In the genomic region with DNA sequence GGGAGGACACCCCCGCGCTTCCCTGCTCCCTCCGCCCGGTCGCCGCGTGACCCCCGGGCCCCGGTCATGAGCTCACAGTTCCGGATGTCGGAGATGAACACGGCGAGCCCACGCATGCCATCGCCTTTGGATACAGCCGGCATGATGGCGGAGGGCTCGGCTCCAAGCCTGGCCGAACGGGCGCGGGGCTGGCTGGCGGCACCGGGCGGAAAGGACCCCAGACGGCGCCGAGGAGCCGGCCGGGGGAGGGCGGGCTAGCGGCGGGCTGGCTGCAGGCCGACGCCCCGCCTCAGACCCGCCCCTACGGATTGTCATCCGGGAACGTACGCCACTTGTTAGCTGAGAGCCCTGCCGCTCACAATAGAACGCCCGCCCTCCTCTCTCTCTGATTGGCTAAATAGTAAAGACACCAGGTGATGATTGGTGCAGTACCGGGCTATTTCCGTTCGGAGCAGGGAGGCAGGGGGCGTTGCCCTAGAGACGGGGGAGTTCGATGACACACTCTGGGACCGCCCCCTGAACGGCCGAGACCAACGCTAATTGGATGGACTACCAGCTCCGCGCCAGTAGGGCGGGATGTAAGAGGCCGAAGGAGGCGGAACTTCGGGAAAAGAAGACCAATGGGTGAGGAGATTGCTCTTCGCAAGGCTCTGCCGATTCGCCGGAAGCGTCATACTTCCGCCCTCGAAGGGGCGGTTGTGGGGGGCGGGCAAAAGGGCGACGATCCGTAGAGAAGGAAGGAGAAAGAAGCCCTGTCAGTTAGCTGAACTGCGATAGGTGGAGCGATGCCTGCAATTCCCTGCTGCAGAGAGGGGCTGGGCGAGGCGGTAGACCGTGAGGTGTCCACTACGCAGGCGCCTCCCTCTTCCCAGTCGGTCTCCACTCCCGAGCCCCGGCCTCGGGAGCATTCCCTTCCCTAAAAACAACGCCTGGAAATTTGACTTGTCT, we compare ENCODE assay signal across 7 mouse cellular contexts. TPM values are rescaled to one million over a fixed set of nuclear protein-coding genes. Genes with fewer than 3 reads are reported as not detected.
DNase-seq lines count a peak whose midpoint lies in the region; ATAC-seq lines count a peak whose summit lies in the region.

Gene Ap2a1, minus strand, starts transcription at position 293 of the 948 bp plus-strand sequence.

- H3K4me1 ChIP-seq in embryonic facial prominence, embryonic 12.5 days = peaks cover 20% of the 10 kb centered on the region
- peaks cover 11% of the 10 kb centered on the region; the same call in 1 of the 2 replicates for H3K4me1 ChIP-seq in limb, embryonic 11.5 days (ENCODE audit: control insufficient read depth, insufficient read depth, low read length)
- peaks cover 19% of the 10 kb centered on the region for H3K4me1 ChIP-seq in midbrain, embryonic 14.5 days (ENCODE audit: control insufficient read depth, insufficient read depth, low read length)

- ATAC-seq in embryonic facial prominence, embryonic 12.5 days (ENCODE audit: insufficient number of reproducible peaks, insufficient read depth, low FRiP score, low TSS enrichment) = peak; percentile 100
- peak; percentile 100 for ATAC-seq in limb, embryonic 11.5 days (ENCODE audit: insufficient number of reproducible peaks, low FRiP score, low TSS enrichment, low read depth)
- peak; percentile 99 for ATAC-seq in midbrain, embryonic 14.5 days (ENCODE audit: low FRiP score, low TSS enrichment)

- H3K36me3 ChIP-seq in embryonic facial prominence, embryonic 12.5 days = peaks cover 13% of the 10 kb centered on the region
- peaks cover 2% of the 10 kb centered on the region; the same call in 1 of the 2 replicates for H3K36me3 ChIP-seq in limb, embryonic 11.5 days (ENCODE audit: control insufficient read depth, insufficient read depth, low read length)
- H3K36me3 ChIP-seq in midbrain, embryonic 14.5 days (ENCODE audit: control insufficient read depth, insufficient read depth, low read length) = peaks cover 13% of the 10 kb centered on the region

- peak within 1 kb of the TSS; percentile 97 for H3K4me3 ChIP-seq in embryonic facial prominence, embryonic 12.5 days
- H3K4me3 ChIP-seq in limb, embryonic 11.5 days (ENCODE audit: low read depth, low read length) = peak within 1 kb of the TSS; percentile 97
- H3K4me3 ChIP-seq in midbrain, embryonic 14.5 days (replicated peaks; ENCODE audit: low read depth, low read length) = peak within 1 kb of the TSS; percentile 99

- peak within 1 kb of the TSS; percentile 90 for H3K9ac ChIP-seq in embryonic facial prominence, embryonic 12.5 days
- peak within 1 kb of the TSS; percentile 88 for H3K9ac ChIP-seq in limb, embryonic 11.5 days (ENCODE audit: low read length)
- H3K9ac ChIP-seq in midbrain, embryonic 14.5 days (replicated peaks; ENCODE audit: low read length) = peak within 1 kb of the TSS; percentile 92

- WGBS in embryonic facial prominence, embryonic 12.5 days = 1% methylated on average over 84 of the region's 84 CpGs
- under 1% methylated on average over 84 of the region's 84 CpGs for WGBS in limb, embryonic 11.5 days
- under 1% methylated on average over 81 of the region's 84 CpGs for WGBS in midbrain, embryonic 14.5 days

- no peaks in the 10 kb centered on the region for H3K27me3 ChIP-seq in embryonic facial prominence, embryonic 12.5 days
- no peaks in the 10 kb centered on the region for H3K27me3 ChIP-seq in limb, embryonic 11.5 days (ENCODE audit: control insufficient read depth, insufficient read depth, low read length)
- H3K27me3 ChIP-seq in midbrain, embryonic 14.5 days (ENCODE audit: control insufficient read depth, insufficient read depth, low read length) = no peaks in the 10 kb centered on the region

- no peaks in the 10 kb centered on the region for H3K9me3 ChIP-seq in embryonic facial prominence, embryonic 12.5 days
- H3K9me3 ChIP-seq in limb, embryonic 11.5 days (ENCODE audit: control insufficient read depth, low read length) = no peaks in the 10 kb centered on the region
- H3K9me3 ChIP-seq in midbrain, embryonic 14.5 days (ENCODE audit: control insufficient read depth, low read length) = no peaks in the 10 kb centered on the region

- H3K4me2 ChIP-seq in embryonic facial prominence, embryonic 12.5 days (replicated peaks) = peak within 1 kb of the TSS; percentile 80
- H3K4me2 ChIP-seq in limb, embryonic 11.5 days (ENCODE audit: low read depth, severe bottlenecking) = peak within 1 kb of the TSS; percentile 63
- H3K4me2 ChIP-seq in midbrain, embryonic 14.5 days (ENCODE audit: low read length) = peak within 1 kb of the TSS; percentile 74

- DNase-seq in adrenal gland, postnatal 25 days = peak; percentile 97
- peak; percentile 100 for DNase-seq in heart, adult 11 months
- DNase-seq in kidney, adult 18-20 months = peak; percentile 99
- DNase-seq in limb, embryonic 11.5 days (ENCODE audit: low spot score) = peak; percentile 99
- DNase-seq in midbrain, embryonic 14.5 days = peak; percentile 100
- peak; percentile 97 to 100 for DNase-seq in spleen, adult 18-20 months

- peak within 1 kb of the TSS; percentile 82 for H3K27ac ChIP-seq in embryonic facial prominence, embryonic 12.5 days
- H3K27ac ChIP-seq in limb, embryonic 11.5 days (replicated peaks; ENCODE audit: low read depth, low read length) = peak within 1 kb of the TSS; percentile 45
- peak within 1 kb of the TSS; percentile 96 for H3K27ac ChIP-seq in midbrain, embryonic 14.5 days (replicated peaks; ENCODE audit: low read depth, low read length)

RNA-seq across cellular contexts. Expression of gene Ap2a1, which starts in this region (rescaled TPM):
- 83.7 and 115 TPM in 2 replicates for total RNA-seq in adrenal gland, postnatal 25 days (2021)
- polyA plus RNA-seq in embryonic facial prominence, embryonic 12.5 days (2016; fragmentation: Nextera tagmentation; extraction: Ambion mirVana) = 76.3 and 84.7 TPM in 2 replicates
- polyA plus RNA-seq in limb, embryonic 11.5 days (2014; fragmentation: Nextera tagmentation; extraction: Ambion mirVana) = 77.0 and 78.8 TPM in 2 replicates
- polyA plus RNA-seq in midbrain, embryonic 14.5 days (2014; fragmentation: Nextera tagmentation; extraction: Ambion mirVana) = 124 and 133 TPM in 2 replicates

Comparison
In these comparisons a context has a peak if more than half of its experiments do, and no peak if none do; other contexts are left out.
1. Peak in every context shown above with its lines: DNase-seq, ATAC-seq, H3K4me3 ChIP-seq and H3K27ac ChIP-seq.
2. H3K27ac ChIP-seq: peak in every context shown above with its lines; median percentile 96 in midbrain, embryonic 14.5 days; 82 in embryonic facial prominence, embryonic 12.5 days; 45 in limb, embryonic 11.5 days.